Mouse (Mus musculus) kidney, embryonic 15.5 days (tissue): ENCODE results near the gene Ptprg. TPM values are rescaled to one million over a fixed set of nuclear protein-coding genes. Genes with fewer than 3 reads are reported as not detected.

Source experiments
- ATAC-seq: fragments of 200-750 bp; cut with Nextera tagmentation; replicated peaks from 2 replicates; pipeline ENCODE4 v1.8.0; 2017; ENCODE audit warnings: moderate TSS enrichment; ENCODE audit not compliant: low FRiP score
- H3K27ac ChIP-seq: fragments of 300-500 bp; sonication (generic); 2 replicates; pipeline ENCODE4 v1.5.1; 2015; ENCODE audit warnings: mild to moderate bottlenecking, inconsistent platforms
- H3K27me3 ChIP-seq: fragments of 300-500 bp; sonication (generic); 2 replicates; pipeline ENCODE4 v1.6.1; 2015; ENCODE audit warnings: inconsistent platforms
- H3K36me3 ChIP-seq: fragments of 300-500 bp; sonication (generic); 2 replicates; pipeline ENCODE4 v1.6.1; 2015; ENCODE audit warnings: inconsistent platforms
- H3K4me1 ChIP-seq: fragments of 300-500 bp; sonication (generic); 2 replicates; pipeline ENCODE4 v1.6.1; 2015; ENCODE audit warnings: inconsistent platforms
- H3K4me2 ChIP-seq: fragments of 300-500 bp; sonication (generic); 2 replicates; pipeline ENCODE4 v1.6.1; 2015; ENCODE audit warnings: moderate library complexity, mild to moderate bottlenecking, inconsistent platforms
- H3K4me3 ChIP-seq: fragments of 300-500 bp; sonication (generic); replicated peaks from 2 replicates; pipeline ENCODE4 v1.5.1; 2015; ENCODE audit warnings: mild to moderate bottlenecking, inconsistent platforms
- H3K9ac ChIP-seq: fragments of 300-500 bp; sonication (generic); 2 replicates; pipeline ENCODE4 v1.6.1; 2015; ENCODE audit warnings: mild to moderate bottlenecking, inconsistent platforms
- H3K9me3 ChIP-seq: fragments of 300-500 bp; sonication (generic); replicated peaks from 2 replicates; pipeline ENCODE4 v1.6.1; 2016; ENCODE audit warnings: inconsistent platforms
- WGBS: fragments of 180-500 bp; shearing (Covaris S2); methylation state at CpG from one replicate; pipeline ENCODE4 v1.1.7; 2015; ENCODE audit warnings: mixed read lengths; 5-methylcytosine and 5-hydroxymethylcytosine counted together
- polyA plus RNA-seq: library from polyadenylated mRNA; unstranded; fragments of >200 nt; fragmentation: Nextera tagmentation; extraction: Ambion mirVana; gene quantifications from 2 replicates; pipeline ENCODE4 v1.2.1, GENCODE M21; 2015

Ptprg gene
- polyA plus RNA-seq, 1 experiment from 2014 or later: 40.4 TPM

GRCm38 (mm10) chr14:12167215-12167614, 613.9 kb downstream of the Ptprg start:
- 70% methylated on average over 4 of the region's 4 CpGs for WGBS
- Histone ChIP-seq H3K27me3 (no peaks in the 10 kb centered on the region), H3K9ac (no peak overlapping the region), H3K4me1 (peaks cover 5% of the 10 kb centered on the region; the same call in 1 of the 2 replicates), H3K4me3 (no peak overlapping the region), H3K27ac (no peak overlapping the region), H3K9me3 (no peaks in the 10 kb centered on the region), H3K4me2 (no peak overlapping the region), H3K36me3 (peaks cover 23% of the 10 kb centered on the region)
- no peak for ATAC-seq

GRCm38 (mm10) chr14:12167651-12168050, 614.3 kb downstream of the Ptprg start:
- Histone ChIP-seq H3K27me3 (no peaks in the 10 kb centered on the region), H3K36me3 (peaks cover 23% of the 10 kb centered on the region), H3K4me2 (no peak overlapping the region), H3K4me3 (no peak overlapping the region), H3K27ac (no peak overlapping the region), H3K9me3 (no peaks in the 10 kb centered on the region), H3K4me1 (peaks cover under 1% of the 10 kb centered on the region; the same call in 1 of the 2 replicates), H3K9ac (no peak overlapping the region)
- peak; percentile 55; the same call in 1 of the 2 replicates for ATAC-seq
- 82% methylated on average over 8 of the region's 8 CpGs for WGBS

- H3K27ac ChIP-seq: no peak overlapping the region
- H3K27me3 ChIP-seq: no peaks in the 10 kb centered on the region
- H3K4me1 ChIP-seq: peaks cover 4% of the 10 kb centered on the region
- no peak overlapping the region for H3K9ac ChIP-seq
- H3K9me3 ChIP-seq: no peaks in the 10 kb centered on the region
- WGBS: 31% methylated on average over 5 of the region's 5 CpGs
- no peaks in the 10 kb centered on the region for H3K36me3 ChIP-seq
- H3K4me2 ChIP-seq: no peak overlapping the region
- H3K4me3 ChIP-seq: no peak overlapping the region
- ATAC-seq: no peak
Observed at GRCm38 (mm10) chr14:12177436-12177835, 624.1 kb downstream of the Ptprg start.

GRCm38 (mm10) chr14:12178645-12179044, 625.3 kb downstream of the Ptprg start:
- ATAC-seq: no peak
- Histone ChIP-seq H3K27ac (no peak overlapping the region), H3K9ac (no peak overlapping the region), H3K27me3 (no peaks in the 10 kb centered on the region), H3K36me3 (no peaks in the 10 kb centered on the region), H3K4me2 (no peak overlapping the region), H3K4me3 (no peak overlapping the region), H3K9me3 (no peaks in the 10 kb centered on the region), H3K4me1 (peaks cover 4% of the 10 kb centered on the region)
- WGBS: 74% methylated on average over 1 of the region's 1 CpGs

GRCm38 (mm10) chr14:12180116-12180515, 626.8 kb downstream of the Ptprg start:
- 52% methylated on average over 3 of the region's 3 CpGs for WGBS
- Histone ChIP-seq H3K4me2 (no peak overlapping the region), H3K4me3 (no peak overlapping the region), H3K36me3 (no peaks in the 10 kb centered on the region), H3K4me1 (peaks cover 4% of the 10 kb centered on the region), H3K9ac (no peak overlapping the region), H3K27me3 (no peaks in the 10 kb centered on the region), H3K27ac (no peak overlapping the region), H3K9me3 (no peaks in the 10 kb centered on the region)
- ATAC-seq: no peak

GRCm38 (mm10) chr14:12185040-12185439, 631.7 kb downstream of the Ptprg start:
- Histone ChIP-seq H3K9me3 (no peaks in the 10 kb centered on the region), H3K27ac (no peak overlapping the region), H3K36me3 (no peaks in the 10 kb centered on the region), H3K4me2 (no peak overlapping the region), H3K9ac (no peak overlapping the region), H3K27me3 (no peaks in the 10 kb centered on the region), H3K4me3 (no peak overlapping the region), H3K4me1 (peaks cover 28% of the 10 kb centered on the region)
- no peak for ATAC-seq
- WGBS: 74% methylated on average over 4 of the region's 4 CpGs

- 25% methylated on average over 4 of the region's 4 CpGs for WGBS
- ATAC-seq: peak; percentile 63
- H3K4me1 ChIP-seq: peaks cover 31% of the 10 kb centered on the region
- H3K36me3 ChIP-seq: no peaks in the 10 kb centered on the region
- H3K4me3 ChIP-seq: no peak overlapping the region
- H3K9me3 ChIP-seq: no peaks in the 10 kb centered on the region
- H3K27me3 ChIP-seq: no peaks in the 10 kb centered on the region
- peak overlapping the region; percentile 85 for H3K27ac ChIP-seq
- no peak overlapping the region for H3K9ac ChIP-seq
- no peak overlapping the region for H3K4me2 ChIP-seq
Observed at GRCm38 (mm10) chr14:12188352-12188751, 635.0 kb downstream of the Ptprg start.

- WGBS: 74% methylated on average over 3 of the region's 3 CpGs
- ATAC-seq: 0 out of 2 replicates have a peak, but pooled peaks have one; percentile 24
- H3K27me3 ChIP-seq: no peaks in the 10 kb centered on the region
- H3K9me3 ChIP-seq: no peaks in the 10 kb centered on the region
- no peak overlapping the region for H3K4me3 ChIP-seq
- H3K9ac ChIP-seq: no peak overlapping the region
- H3K4me1 ChIP-seq: peaks cover 31% of the 10 kb centered on the region
- peak overlapping the region; percentile 85 for H3K27ac ChIP-seq
- no peak overlapping the region for H3K4me2 ChIP-seq
- no peaks in the 10 kb centered on the region for H3K36me3 ChIP-seq
Observed at GRCm38 (mm10) chr14:12189266-12189665, 635.9 kb downstream of the Ptprg start.

GRCm38 (mm10) chr14:12189717-12190600, 636.6 kb downstream of the Ptprg start:
- Histone ChIP-seq H3K4me1 (peaks cover 31% of the 10 kb centered on the region), H3K27ac (peak overlapping the region; percentile 85), H3K9me3 (no peaks in the 10 kb centered on the region), H3K36me3 (no peaks in the 10 kb centered on the region), H3K27me3 (no peaks in the 10 kb centered on the region), H3K4me2 (no peak overlapping the region), H3K9ac (no peak overlapping the region), H3K4me3 (no peak overlapping the region)
- ATAC-seq: peak; percentile 57; the same call in 1 of the 2 replicates
- 59% methylated on average over 12 of the region's 12 CpGs for WGBS

- Histone ChIP-seq H3K27ac (no peak overlapping the region), H3K9ac (no peak overlapping the region), H3K27me3 (no peaks in the 10 kb centered on the region), H3K4me2 (no peak overlapping the region), H3K4me3 (no peak overlapping the region), H3K4me1 (peaks cover 31% of the 10 kb centered on the region), H3K9me3 (no peaks in the 10 kb centered on the region), H3K36me3 (no peaks in the 10 kb centered on the region)
- WGBS: 93% methylated on average over 6 of the region's 6 CpGs
- ATAC-seq: no peak
Observed at GRCm38 (mm10) chr14:12191076-12191475, 637.7 kb downstream of the Ptprg start.

GRCm38 (mm10) chr14:12198735-12199134, 645.4 kb downstream of the Ptprg start:
- H3K27me3 ChIP-seq: no peaks in the 10 kb centered on the region
- no peak overlapping the region for H3K4me3 ChIP-seq
- H3K27ac ChIP-seq: no peak overlapping the region
- H3K4me1 ChIP-seq: peaks cover 22% of the 10 kb centered on the region
- whole genome bisulfite sequencing: 49% methylated on average over 7 of the region's 7 CpGs
- H3K9me3 ChIP-seq: no peaks in the 10 kb centered on the region
- H3K9ac ChIP-seq: no peak overlapping the region
- H3K4me2 ChIP-seq: no peak overlapping the region
- ATAC-seq: no peak
- H3K36me3 ChIP-seq: no peaks in the 10 kb centered on the region
